Mouse (Mus musculus) heart, postnatal 14 days (tissue): Measurements from ENCODE around the gene Bcl7b. TPM values are rescaled to one million over a fixed set of nuclear protein-coding genes. Genes with fewer than 3 reads are reported as not detected.
A peak's percentile ranks its signal among the peaks of the same experiment; 100 is the strongest.

Experiments
- DNase-seq, 2 experiments: peaks; one replicate each; pipeline ENCODE4 v3.0.0; 2021 to 2022
- intact Hi-C: fragments of 180-260 bp; cut with DNase I; formaldehyde crosslinking; loops from one replicate; pipeline ENCODE4 v1.15.1; 2025
- long read RNA-seq, 2 experiments: library from polyadenylated mRNA; stranded (forward); transcript quantifications; one replicate each; pipeline ENCODE4 v2.0.0; 2021
- total RNA-seq, 2 experiments: library from RNA; stranded (reverse); gene quantifications; 2 replicates each; pipeline ENCODE4 v1.2.3; 2021

The Bcl7b gene
- total RNA-seq = 10 to 100 TPM; 30.0 to 33.1 TPM
- long read RNA-seq, experiment 1, transcript Bcl7b-201 (6 exons, 1,758 nt) = major isoform, 75 of 87 reads
- long read RNA-seq, experiment 1, transcript Bcl7b-202 (3 exons, 564 nt) = minor isoform, 5 of 87 reads
- long read RNA-seq, experiment 1, partial matches to known transcripts = 5 of 87 reads
- long read RNA-seq, experiment 1, other reads (novel, unspliced or antisense) = 2 of 87 reads
- long read RNA-seq, experiment 2, transcript Bcl7b-201 (6 exons, 1,758 nt) = major isoform, 70 of 77 reads
- long read RNA-seq, experiment 2, partial matches to known transcripts = 1 of 77 reads
- long read RNA-seq, experiment 2, other reads (novel, unspliced or antisense) = 6 of 77 reads

- intact Hi-C loops = loop anchor here (2.0 kb wide), 1 partner anchor 16 kb away; no protein-coding TSS in a partner anchor
Measured at GRCm38 (mm10) chr5:135168063-135169062, at the start of gene Bcl7b. TSS of gene Bcl7b (plus strand) at chr5:135168283.

GRCm38 (mm10) chr5:135118589-135119081 is 49.4 kb upstream of the Bcl7b start:
- DNase-seq = peak; percentile 71 to 77
- intact Hi-C loops = loop anchor here (1.0 to 5.0 kb wide), 2 partner anchors 73 to 169 kb away; no protein-coding TSS in a partner anchor

More at GRCm38 (mm10) chr5:135168063-135169062, at the start of gene Bcl7b:
- peak; percentile 96 to 97 for DNase-seq

GRCm38 (mm10) chr5:135120753-135121152 is 47.3 kb upstream of the Bcl7b start:
- no peak for DNase-seq
- intact Hi-C loops = no loop called here

- no peak for DNase-seq
- intact Hi-C loops = no loop called here
Measured at GRCm38 (mm10) chr5:135126121-135126520, 42.0 kb upstream of the Bcl7b start.

GRCm38 (mm10) chr5:135127669-135128068 is 40.4 kb upstream of the Bcl7b start:
- intact Hi-C loops = no loop called here
- no peak for DNase-seq

- no peak for DNase-seq
- intact Hi-C loops = no loop called here
Measured at GRCm38 (mm10) chr5:135129747-135130146, 38.3 kb upstream of the Bcl7b start.

- intact Hi-C loops = no loop called here
- peak in 1 of 2 experiments; percentile 13 for DNase-seq
Measured at GRCm38 (mm10) chr5:135133736-135134405, 34.2 kb upstream of the Bcl7b start.

- peak; percentile 32 to 52 for DNase-seq
- intact Hi-C loops = no loop called here
Measured at GRCm38 (mm10) chr5:135134534-135134933, 33.5 kb upstream of the Bcl7b start.

GRCm38 (mm10) chr5:135139881-135140280 is 28.2 kb upstream of the Bcl7b start:
- DNase-seq = no peak

GRCm38 (mm10) chr5:135144469-135144868 is 23.6 kb upstream of the Bcl7b start:
- DNase-seq = no peak
- intact Hi-C loops = no loop called here

More at GRCm38 (mm10) chr5:135139881-135140280, 28.2 kb upstream of the Bcl7b start:
- intact Hi-C loops = no loop called here

- no peak for DNase-seq
- intact Hi-C loops = loop anchor here (5.0 kb wide), 1 partner anchor 42 kb away; the partner anchor contains the start of gene Baz1b
Measured at GRCm38 (mm10) chr5:135145532-135145931, 22.6 kb upstream of the Bcl7b start.

- intact Hi-C loops = loop anchor here (5.0 kb wide), 1 partner anchor 41 kb away; the partner anchor contains the start of gene Baz1b
- DNase-seq = no peak
Measured at GRCm38 (mm10) chr5:135145955-135146354, 22.1 kb upstream of the Bcl7b start.

GRCm38 (mm10) chr5:135148715-135149052 is 19.4 kb upstream of the Bcl7b start:
- intact Hi-C loops = loop anchor here (5.0 kb wide), 1 partner anchor 39 kb away; the partner anchor contains the start of gene Baz1b

GRCm38 (mm10) chr5:135149053-135149819 is 18.8 kb upstream of the Bcl7b start, which contains the start of gene Tbl2:
TSS of gene Tbl2 (plus strand) at chr5:135149657.
- intact Hi-C loops = loop anchor here (5.0 kb wide), 1 partner anchor 38 kb away; the partner anchor contains the start of gene Baz1b
- DNase-seq = peak; percentile 99

More at GRCm38 (mm10) chr5:135148715-135149052, 19.4 kb upstream of the Bcl7b start:
- DNase-seq = no peak

GRCm38 (mm10) chr5:135149820-135150178 is 18.3 kb upstream of the Bcl7b start:
- intact Hi-C loops = loop anchor here (5.0 kb wide), 1 partner anchor 38 kb away; the partner anchor contains the start of gene Baz1b
- DNase-seq = no peak

GRCm38 (mm10) chr5:135156496-135156895 is 11.6 kb upstream of the Bcl7b start:
- DNase-seq = no peak
- intact Hi-C loops = no loop called here

GRCm38 (mm10) chr5:135161221-135161620 is 6.9 kb upstream of the Bcl7b start:
- DNase-seq = peak in 1 of 2 experiments; percentile 29
- intact Hi-C loops = no loop called here

- intact Hi-C loops = no loop called here
- no peak for DNase-seq
Measured at GRCm38 (mm10) chr5:135161650-135162049, 6.4 kb upstream of the Bcl7b start.

- intact Hi-C loops = no loop called here
- DNase-seq = no peak
Measured at GRCm38 (mm10) chr5:135162361-135162760, 5.7 kb upstream of the Bcl7b start.
